Mouse (Mus musculus): ENCODE results near the gene Pld1.

DNA sequence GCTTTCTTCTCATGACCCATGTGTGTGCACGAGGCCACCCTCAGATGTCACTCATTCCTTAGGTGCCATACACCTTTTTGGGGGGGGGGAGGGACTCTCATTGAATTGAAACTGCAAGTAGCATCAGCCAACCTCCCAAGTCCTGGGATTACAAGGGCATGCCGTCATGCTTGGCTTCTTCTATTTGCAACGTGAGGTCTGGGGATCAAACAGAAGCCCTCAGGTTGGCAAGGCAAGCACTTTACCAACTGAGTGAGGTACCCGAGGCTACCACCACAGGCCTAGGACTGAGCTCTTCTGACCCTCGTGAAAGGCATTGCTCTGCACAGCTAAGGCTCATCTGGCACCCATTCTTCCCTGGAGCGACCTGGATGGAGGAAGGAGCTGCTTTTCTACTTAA, 65.8 kb downstream of the Pld1 start:
- TF ChIP-seq CTCF (IDR thresholded peaks at IDR 0.05; ENCODE audit: control insufficient read depth, insufficient read depth, insufficient read length) = no peak
- TF ChIP-seq MYOG (IDR thresholded peaks at IDR 0.05; ENCODE audit: control insufficient read depth, extremely low read depth, insufficient read length) = no peak
- TF ChIP-seq MYOD1 (IDR thresholded peaks at IDR 0.05; ENCODE audit: control insufficient read depth, insufficient read length, low read depth) = no peak
